Mouse (Mus musculus) embryo, embryonic 10 days (tissue): ENCODE measurements at regions not wholly inside any gene's neighbourhood (a gene's known extent, or its start where the extent isn't known, plus 50 kb on each side); places are given as distances from the start of the nearest gene placed in this dataset.
A peak's percentile ranks its signal among the peaks of the same experiment; 100 is the strongest.

ENCODE experiments used
- DNase-seq: peaks from one replicate; pipeline ENCODE4 v3.0.0-alpha.2; 2015; ENCODE audit warnings: low spot score

GRCm38 (mm10) chr16:30873493-30874211 is 207.6 kb downstream of the Xxylt1 start:
- DNase-seq = peak; percentile 44

- no peak for DNase-seq
These were observed 205.9 kb downstream of the Xxylt1 start for GRCm38 (mm10) chr16:30875235-30875829.

GRCm38 (mm10) chr16:30878821-30879220 is 202.4 kb downstream of the Xxylt1 start:
- DNase-seq = no peak

- DNase-seq = no peak
These were observed 201.4 kb downstream of the Xxylt1 start for GRCm38 (mm10) chr16:30879878-30880277.

- no peak for DNase-seq
These were observed 200.6 kb downstream of the Xxylt1 start for GRCm38 (mm10) chr16:30880682-30881081.

GRCm38 (mm10) chr16:30881186-30881585 is 200.0 kb downstream of the Xxylt1 start:
- no peak for DNase-seq

GRCm38 (mm10) chr16:30883490-30884188 is 197.6 kb downstream of the Xxylt1 start:
- DNase-seq = no peak

GRCm38 (mm10) chr16:30884189-30884551 is 197.1 kb downstream of the Xxylt1 start:
- no peak for DNase-seq

- DNase-seq = no peak
These were observed 194.2 kb downstream of the Xxylt1 start for GRCm38 (mm10) chr16:30886982-30887381.

- no peak for DNase-seq
These were observed 193.7 kb downstream of the Xxylt1 start for GRCm38 (mm10) chr16:30887536-30887935.

GRCm38 (mm10) chr16:30888556-30889323 is 192.5 kb downstream of the Xxylt1 start:
- no peak for DNase-seq

GRCm38 (mm10) chr16:30892606-30893005 is 188.6 kb downstream of the Xxylt1 start:
- DNase-seq = no peak

GRCm38 (mm10) chr16:30894086-30894485 is 187.1 kb downstream of the Xxylt1 start:
- no peak for DNase-seq

GRCm38 (mm10) chr16:30895021-30895420 is 186.2 kb downstream of the Xxylt1 start:
- no peak for DNase-seq

GRCm38 (mm10) chr16:30897371-30897770 is 183.9 kb downstream of the Xxylt1 start:
- DNase-seq = no peak

GRCm38 (mm10) chr16:30900121-30900520 is 181.1 kb downstream of the Xxylt1 start:
- no peak for DNase-seq

GRCm38 (mm10) chr16:30901309-30901708 is 179.9 kb downstream of the Xxylt1 start:
- no peak for DNase-seq
